Mouse (Mus musculus): ENCODE results near the gene Pmel.
"Not testable (repeated sequence)": the region's sequence is repeated elsewhere in the genome, so short reads cannot be mapped to it uniquely, and the experiment has no call there.

The Pmel gene

DNA sequence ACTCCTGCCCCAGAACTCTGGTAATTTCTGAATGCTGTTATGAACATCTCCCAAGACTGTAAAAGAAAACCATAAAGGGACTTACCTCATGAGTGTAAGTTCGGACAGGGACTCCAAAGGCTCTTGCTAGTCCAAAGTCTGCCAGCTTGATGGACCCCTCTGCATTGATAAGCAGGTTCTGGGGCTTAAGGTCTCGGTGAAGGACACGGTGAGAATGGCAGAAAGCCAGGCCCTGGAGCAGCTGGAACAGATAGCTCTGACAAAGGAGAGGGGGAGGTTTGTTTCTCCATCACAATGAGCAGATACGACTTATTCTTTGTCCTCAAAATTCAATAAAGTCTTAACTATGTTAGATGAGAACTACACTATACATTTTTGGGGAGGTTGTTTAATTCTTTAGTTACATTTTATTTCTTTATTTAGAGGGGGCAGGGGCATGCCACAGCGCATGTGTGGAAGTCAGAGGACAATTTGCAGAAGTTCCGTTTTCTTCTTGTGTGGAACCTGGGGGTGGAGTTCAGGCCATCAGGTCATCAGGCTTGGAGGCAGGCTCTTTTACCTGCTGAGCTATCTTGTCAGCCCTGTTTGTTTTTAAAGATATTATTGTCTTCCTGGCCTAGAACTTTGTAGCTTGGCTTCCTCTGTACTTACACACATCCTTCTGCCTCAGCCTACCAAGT, 1.5 kb upstream of the Pmel start:
- peak; percentile 38 for DNase-seq (ENCODE audit: low spot score)

DNA sequence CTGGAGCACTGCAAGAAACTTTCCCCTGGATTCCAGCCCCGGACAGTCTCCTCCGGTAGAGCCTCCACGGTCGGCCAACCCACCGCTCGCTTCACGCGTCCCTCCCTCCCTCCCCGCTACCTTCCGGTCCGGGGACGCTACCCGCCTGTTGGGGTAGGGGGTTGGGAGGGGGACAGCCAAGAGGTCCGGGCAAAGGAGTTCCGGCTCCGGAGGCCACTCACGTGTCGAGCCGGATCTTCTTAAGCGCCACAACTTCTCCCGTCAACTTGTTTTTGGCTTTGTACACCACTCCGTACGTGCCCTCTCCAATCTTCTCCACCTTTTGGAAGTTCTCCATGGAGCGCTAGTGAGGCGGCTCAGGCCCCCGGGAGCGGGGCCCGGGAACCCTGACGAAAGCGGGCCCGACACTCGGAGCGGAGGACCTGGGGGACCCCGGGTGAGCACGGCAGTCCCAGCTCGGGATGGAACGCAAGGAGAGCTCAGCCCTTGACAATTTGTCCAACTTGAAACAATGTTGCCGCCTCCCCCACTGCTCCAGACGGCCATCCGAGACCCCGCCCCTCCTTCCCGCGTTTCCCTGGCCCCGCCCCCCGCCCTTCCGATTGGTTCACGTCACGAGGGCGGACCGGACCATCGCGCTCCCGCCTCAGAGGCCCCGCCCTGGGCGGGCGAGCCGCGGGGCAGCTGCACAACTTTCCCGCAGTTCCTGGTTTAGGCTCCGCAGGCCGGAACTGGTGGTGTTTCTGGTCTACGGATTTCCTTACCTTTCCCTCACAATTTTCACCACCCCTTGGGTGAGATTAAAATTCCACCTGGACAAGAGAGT, 709 bp downstream of the Pmel start, which contains the start of gene Cdk2:
Gene Cdk2 (minus strand): TSS at position 541 of the 826 bp plus-strand sequence.
- DNase-seq (ENCODE audit: low spot score): peak; percentile 94

DNA sequence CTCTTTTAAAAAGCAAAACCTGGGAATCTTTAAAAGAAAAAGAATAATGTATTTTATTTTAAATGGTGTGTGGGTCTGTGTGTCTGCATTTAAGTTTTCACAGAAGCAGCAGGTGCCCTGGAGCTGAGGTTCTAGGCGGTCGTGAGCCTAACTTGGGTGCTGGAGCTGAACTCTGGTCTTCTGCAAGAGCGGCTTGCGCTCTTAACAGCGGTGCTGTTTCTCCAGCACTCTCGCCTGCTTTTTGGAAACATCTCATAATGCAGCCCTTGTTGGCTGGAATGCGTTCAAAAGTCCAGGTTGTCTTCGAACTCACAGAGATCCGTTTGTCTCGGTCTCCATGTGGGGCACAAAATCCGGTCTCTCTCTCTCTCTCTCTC, 1.3 kb downstream of the Pmel start:
- DNase-seq (ENCODE audit: low spot score): peak; percentile 19

DNA sequence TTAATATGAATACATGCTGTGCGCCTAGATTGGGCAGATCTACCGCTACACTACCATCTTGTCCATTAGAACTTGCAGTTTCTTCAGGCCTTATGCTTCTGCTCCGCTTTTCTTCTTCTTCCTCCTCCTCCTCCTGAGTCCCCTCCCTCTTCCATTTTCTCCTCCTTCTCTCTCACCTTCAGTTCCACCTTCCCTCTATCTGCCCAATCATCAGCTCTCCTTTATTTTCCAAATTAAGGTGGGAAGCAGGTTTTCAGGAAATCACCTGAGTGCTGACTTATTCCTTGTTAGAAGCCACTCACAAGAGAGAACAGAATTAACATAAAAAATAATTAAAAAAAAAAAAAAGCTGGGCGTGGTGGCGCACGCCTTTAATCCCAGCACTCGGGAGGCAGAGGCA, 7.3 kb downstream of the Pmel start:
- not testable (repeated sequence) for DNase-seq (ENCODE audit: low spot score)

DNA sequence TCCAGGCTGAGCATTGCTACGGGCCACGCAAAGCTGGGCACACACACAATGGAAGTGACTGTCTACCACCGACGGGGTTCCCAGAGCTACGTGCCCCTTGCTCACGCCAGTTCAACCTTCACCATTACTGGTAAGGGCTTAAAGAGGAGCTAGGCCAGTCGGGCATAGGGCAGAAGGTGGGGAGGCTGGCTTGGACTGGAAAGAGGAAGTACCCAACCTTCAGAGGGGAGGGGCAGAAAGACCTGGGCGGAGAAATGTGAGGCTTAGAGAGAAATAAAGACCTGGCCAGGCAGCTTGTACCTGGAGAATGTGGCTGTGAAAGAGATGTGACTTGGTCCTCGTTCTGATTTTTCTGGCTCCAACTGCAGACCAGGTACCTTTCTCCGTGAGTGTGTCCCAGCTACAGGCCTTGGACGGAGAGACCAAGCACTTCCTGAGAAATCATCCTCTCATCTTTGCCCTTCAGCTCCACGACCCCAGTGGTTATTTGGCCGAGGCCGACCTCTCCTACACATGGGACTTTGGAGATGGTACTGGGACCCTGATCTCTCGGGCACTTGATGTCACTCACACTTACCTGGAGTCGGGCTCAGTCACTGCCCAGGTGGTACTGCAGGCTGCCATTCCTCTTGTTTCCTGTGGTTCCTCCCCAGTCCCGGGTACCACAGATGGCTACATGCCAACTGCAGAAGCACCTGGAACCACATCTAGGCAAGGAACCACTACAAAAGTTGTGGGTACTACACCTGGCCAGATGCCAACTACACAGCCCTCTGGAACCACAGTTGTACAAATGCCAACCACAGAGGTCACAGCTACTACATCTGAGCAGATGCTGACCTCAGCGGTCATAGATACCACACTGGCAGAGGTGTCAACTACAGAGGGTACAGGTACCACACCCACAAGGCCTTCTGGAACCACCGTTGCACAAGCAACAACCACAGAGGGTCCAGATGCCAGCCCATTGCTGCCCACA, 11.9 kb downstream of the Pmel start:
- no peak for DNase-seq (ENCODE audit: low spot score)

DNA sequence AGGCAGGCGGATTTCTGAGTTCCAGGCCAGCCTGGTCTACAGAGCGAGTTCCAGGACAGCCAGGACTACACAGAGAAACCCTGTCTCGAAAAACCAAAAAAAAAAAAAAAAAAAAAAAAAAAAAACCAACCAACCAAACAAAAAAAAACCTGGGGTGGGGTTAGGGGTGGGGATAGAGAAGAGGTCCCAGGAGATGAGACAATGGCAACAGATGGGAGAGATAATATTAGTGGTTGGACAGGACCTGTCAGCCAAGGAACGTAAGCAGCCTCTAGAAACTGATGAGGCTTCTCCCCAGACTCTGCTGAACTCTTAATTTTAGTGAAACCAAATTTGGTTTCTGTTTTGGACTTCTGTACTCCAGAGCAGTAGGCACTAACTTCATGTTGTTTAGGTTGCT, 21.5 kb downstream of the Pmel start:
- not testable (repeated sequence) for DNase-seq (ENCODE audit: low spot score)

DNA sequence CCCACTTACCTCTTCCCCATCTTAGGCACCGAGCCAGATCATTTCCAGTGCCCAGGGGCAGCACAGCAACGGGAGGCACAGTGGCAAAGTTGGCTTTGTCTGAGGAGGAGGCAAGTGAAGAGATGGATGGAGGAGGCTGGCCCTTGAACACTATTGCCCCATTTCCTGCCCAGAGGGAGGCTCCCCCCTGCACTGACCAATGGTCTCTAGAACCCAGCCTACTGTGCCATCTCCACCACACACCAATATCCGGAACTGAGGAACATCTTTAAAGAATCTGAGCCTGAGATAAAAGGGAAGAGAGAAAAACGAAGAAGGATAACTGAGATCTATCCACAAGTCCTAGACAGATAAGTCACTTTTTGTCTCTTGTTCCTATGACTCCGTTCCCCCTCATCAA, 24.1 kb downstream of the Pmel start:
- no peak for DNase-seq (ENCODE audit: low spot score)

DNA sequence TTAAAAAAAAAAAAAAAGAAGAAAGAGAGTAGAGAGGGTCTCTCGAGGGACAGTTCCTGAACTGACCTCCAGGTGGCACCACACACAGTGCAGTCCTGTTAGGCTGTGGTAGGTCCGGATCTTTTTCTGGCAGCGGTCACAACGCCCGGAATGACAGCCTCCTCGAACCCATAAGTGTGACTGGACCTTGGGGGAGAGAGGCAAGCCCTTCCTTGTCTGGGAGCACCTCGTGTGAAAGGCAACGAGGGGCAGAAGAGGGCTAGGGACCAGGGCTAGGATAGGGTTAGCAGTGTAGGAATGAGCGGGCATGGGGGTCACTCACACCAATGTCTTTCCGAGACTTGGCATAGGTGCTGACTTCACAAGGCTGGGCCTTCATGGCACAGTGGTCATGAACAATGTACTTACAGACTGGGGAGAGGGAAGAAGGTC, 27.0 kb downstream of the Pmel start:
- peak; percentile 71 for DNase-seq (ENCODE audit: low spot score)

DNA sequence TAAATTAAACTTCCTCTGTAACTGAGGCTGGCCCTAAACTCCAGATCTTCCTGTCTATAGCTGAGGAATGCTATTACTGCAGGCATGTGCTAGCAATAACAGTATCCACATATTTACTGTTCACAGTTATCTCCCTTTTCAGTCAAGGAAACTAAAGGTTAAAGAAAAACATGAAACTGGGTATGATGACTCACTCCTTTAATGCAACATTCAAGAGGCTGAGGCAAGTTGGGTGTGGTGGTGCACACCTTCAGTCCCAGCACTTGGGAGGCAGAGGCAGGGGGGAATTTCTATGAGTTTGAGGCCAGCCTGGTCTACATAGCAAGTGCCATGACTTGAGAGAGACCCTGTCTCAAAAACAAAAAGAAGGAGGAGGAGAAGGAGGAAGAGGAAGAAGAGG, 28.0 kb downstream of the Pmel start:
- DNase-seq (ENCODE audit: low spot score): no peak

DNA sequence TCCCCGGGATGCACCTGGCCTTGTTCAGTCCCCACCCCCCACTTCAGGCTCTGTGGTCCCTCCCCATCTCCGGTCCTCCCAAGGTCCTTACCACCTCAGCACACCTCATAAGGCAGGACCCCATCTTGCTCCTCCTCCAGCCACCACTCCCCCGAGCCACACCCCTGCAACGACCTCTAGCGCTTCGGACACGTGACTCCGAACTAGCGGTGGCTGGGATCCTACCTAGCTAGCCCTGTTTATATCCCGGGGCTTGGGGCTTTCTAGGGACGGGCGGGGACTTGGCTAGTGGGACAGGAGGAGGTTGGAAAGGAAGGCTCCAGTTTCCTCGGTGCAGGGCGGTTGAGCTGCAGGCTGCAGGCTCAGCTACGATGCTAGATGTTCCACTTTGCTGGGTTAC, 33.4 kb downstream of the Pmel start:
- no peak for DNase-seq (ENCODE audit: low spot score)

DNA sequence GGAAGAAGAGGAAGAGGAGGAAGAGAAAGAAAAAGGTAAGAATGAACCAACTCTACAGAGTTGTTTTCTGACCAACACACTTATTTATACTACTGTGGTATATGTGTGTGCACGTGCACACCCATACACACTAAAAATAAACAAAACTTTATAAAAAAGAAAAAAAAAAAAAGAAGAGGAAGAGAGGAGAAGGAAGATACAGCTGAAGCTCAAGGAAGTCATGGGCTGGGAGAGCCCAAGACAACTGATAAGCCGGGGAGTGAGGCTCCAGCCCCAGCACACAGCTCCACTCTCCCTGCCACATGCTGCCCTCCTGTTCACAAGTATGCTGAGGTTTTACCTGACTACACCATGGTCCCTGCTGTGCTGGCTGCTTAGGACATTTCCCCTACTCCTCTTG, 36.3 kb downstream of the Pmel start:
- DNase-seq (ENCODE audit: low spot score): no peak

DNA sequence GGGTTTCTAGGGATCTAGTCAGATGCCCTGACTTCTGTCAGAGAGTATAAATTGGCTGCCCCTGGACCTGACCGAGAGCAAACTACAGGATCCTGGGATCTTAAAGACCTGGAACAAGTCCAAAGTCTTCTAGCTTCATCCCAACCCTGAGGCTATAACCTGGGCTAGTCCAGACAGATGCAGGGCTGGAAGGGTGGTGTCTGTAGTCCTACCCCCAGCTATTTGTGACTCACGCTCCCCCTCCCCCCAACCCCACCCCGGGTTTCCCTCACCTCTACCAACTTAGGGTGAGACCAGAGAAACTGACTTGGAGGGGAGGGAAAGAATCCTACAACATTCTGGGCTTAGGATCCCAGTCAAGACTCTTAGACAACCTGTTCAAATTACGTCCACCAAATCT, 38.6 kb downstream of the Pmel start:
- no peak for DNase-seq (ENCODE audit: low spot score)

DNA sequence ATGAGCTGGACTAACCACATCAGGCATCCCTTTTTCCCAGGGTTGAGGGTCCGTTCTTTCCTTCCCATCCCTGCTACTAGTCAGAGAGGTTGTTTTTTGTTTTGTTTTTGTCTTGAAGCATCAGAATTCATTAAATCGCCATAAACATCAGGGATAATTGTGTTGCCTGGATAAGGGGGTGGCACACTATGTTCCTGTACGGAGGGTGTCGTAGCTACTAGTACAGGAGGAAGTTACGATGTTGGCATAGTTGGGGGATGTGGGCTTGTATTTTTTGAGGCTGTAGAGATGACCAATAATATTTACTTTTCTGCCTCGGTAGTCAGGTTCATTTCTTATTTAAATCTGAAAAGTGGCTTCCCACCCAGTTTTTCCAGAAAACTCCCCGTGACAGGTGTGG, 39.2 kb downstream of the Pmel start:
- no peak for DNase-seq (ENCODE audit: low spot score)

DNA sequence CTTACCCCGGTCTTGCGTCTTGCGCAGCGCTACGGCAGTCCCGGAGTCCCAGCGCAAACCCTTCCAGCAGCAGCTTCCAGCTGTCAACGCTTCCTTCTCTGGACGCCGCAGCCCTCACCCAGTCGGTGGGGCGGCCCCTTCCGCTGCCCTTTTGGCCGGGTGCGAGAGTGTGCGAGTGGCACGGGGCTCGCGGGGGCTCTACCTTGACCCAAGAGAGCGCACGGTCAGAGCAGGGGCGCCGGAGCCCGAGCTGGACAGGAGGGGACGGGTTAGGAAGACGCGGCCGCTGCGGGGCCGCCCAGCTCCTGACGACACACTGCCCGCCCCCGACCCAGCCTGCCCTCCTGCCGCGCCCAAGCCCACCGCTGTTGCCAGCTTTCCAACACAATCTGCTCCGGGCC, 39.8 kb downstream of the Pmel start:
- peak; percentile 59 for DNase-seq (ENCODE audit: low spot score)

DNA sequence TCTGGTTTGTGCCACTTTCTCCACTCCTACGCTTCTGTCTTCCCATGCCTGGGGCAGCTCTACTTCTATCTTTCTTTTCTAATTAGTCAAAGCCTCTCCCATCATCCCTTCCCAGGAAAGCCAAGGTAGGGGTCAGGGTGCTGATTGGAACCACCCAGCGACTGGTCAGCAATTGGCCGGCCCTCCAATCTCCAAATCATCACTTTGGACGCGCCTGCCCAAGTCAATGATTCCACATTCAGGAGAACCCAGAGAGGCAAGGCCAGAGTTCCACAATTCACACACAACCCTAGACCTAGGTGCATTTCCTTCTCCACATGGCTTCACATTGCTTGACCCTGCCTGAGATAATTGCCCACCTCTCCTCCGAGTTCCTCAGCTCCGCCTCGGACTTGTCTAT, 40.2 kb downstream of the Pmel start:
- no peak for DNase-seq (ENCODE audit: low spot score)

DNA sequence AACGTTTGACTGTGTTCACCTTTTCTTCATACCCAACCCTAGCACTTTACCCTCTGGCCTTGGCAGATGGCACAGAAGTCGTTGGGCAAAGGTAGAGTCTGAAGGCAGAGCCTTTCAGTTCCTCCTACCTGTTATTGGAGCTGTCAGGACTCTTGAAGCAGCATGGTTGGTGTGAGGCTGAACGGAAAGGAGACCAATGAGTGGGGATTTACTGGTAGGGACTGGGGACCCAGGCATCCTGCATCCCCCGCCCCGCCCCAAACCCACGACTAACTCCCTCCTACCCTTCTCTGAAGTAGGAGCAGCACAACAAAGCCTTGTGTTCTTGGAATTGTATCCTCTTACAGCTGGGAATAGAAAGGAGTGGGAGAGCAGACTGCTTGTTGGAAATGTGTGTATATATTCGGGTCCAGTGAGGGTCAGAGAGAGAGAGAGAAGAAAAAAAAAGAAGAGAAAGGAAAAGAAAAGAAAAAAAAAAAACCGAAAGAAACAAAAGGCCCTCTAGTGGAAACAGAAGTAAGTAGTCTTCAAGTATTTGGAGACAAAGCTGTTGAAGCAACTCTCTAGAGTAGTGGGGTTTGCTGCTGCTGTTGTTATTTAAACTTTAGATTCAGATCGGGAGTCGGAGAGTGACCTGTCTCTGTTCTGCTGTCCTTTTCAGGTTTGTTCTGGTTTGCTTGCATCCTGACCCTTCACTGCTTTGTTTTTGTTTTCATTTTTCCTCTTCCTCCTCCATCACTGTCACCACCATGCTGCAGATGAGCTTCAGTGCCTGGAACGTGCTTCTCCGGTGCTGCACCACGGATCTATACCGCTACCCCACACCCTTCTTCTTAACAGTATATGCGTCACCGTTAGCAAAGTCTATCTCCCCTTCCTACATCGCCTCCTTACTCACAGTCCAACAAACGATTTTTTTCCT, 40.9 kb downstream of the Pmel start, which contains the start of gene Dgka:
Gene Dgka (minus strand): TSS at position 176 of the 922 bp plus-strand sequence.
- DNase-seq (ENCODE audit: low spot score): no peak

DNA sequence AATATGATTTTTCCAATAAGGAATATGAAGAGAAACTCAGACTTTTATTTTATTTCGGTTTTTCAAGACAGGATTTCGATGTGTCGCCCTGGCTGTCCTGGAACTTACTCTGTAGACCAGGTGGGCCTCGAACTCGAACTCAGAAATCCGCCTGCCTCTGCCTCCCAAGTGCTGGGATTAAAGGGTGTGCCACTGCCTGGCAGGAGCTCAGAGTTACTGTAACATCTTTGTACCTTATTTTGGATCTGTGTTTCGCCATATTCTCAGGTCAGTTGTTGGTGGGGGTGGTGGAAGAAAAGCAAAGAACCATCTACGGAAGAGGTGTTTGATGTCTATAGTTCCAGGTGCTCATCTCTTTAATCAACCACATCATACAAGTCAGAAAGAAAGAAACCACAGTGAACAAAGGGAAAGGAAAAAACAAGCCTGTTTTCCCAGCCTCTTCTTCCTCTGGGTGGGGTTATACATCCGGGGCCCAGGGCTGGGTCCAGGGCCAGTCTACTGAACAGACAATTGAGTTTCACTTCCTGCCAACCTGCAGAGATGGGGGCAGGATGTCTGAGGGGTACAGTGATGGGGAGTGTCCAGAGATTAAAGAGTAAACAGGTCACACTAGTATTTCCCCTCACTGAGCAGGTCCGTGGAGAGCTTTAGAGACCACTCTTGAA, 42.1 kb downstream of the Pmel start:
- DNase-seq (ENCODE audit: low spot score): no peak

DNA sequence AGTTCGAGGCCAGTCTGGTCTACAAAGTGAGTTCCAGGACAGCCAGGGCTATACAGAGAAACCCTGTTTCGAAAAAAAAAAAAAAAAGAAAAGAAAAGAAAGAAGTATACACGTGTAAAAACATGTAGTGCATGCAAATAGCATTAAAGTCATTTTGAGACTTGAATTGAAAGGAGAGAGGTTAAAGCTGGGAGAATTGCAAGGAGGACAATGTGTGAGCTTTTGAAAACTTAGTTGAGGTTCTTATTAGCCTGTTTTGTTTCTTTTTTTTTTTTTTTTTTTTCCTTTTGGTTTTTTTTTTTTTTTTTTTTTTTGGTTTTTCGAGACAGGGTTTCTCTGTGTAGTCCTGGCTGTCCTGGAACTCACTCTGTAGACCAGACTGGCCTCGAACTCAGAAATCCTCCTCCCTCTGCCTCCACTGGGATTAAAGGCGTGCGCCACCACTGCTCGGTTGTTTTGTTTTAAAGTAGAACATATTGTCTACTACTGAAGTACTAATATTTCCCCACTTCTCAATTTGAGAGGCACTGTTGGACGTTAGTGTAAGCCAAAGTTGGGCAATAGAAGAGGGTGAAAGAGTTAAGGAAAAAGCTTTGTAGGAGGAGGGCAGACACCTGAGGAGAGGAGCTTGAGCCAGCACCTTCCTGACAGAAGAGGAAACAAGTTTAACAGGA, 43.1 kb downstream of the Pmel start:
- DNase-seq (ENCODE audit: low spot score): no peak

DNA sequence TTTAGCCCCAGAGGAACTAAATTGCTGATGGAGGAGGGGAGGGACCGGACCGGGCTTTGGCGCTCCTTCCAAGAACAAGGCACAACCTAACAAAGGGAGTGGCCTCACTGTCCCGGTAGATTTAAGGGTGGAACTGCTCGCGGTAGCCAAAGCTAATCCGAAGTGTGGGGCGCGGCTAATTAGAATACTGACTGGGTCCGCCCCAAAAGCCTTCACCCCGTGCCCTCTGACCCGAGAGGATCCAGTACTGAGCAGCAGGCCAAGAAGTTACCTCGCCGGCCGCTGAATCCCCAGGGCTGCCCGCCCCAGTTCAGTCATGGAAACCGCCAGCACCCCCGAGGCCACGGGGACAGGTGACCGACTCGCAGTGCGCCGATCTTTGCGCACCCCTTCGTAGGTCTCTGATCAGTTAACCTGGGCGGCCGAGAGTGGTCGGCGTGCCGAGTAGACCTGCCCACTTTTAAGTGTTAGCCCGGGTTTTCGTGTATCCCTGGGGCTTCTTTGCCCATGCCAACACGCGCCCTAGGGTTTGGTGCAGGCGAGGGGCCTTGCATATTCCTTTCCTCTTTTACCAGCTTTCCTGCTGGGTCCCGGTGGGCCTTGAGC, 43.8 kb downstream of the Pmel start, which contains the start of gene Pym1:
Gene Pym1 (plus strand): TSS at position 244 of the 606 bp plus-strand sequence.
- peak; percentile 77 for DNase-seq (ENCODE audit: low spot score)
